Mouse (Mus musculus) stomach, postnatal 0 days (tissue): ENCODE data around the gene Glra3.

Experiments
- CTCF ChIP-seq: IDR thresholded peaks from 2 replicates; pipeline ENCODE4 v1.5.1; 2016; ENCODE audit warnings: antibody characterized with exemption, low read depth, mild to moderate bottlenecking, moderate library complexity
- EP300 ChIP-seq: optimal IDR thresholded peaks from 2 replicates; pipeline ENCODE3; 2016; ENCODE audit warnings: antibody characterized with exemption

GRCm38 (mm10) chr8:56110296-56110695 lies 170.0 kb downstream of the Glra3 start:
- TF ChIP-seq CTCF = no peak
- no peak for TF ChIP-seq EP300
